Mouse (Mus musculus) intestine, embryonic 16.5 days (tissue): Measurements from ENCODE around the gene Rab25. TPM values are rescaled to one million over a fixed set of nuclear protein-coding genes. Genes with fewer than 3 reads are reported as not detected.

Source experiments
- ATAC-seq: fragments of 200-750 bp; cut with Nextera tagmentation; 2 replicates; pipeline ENCODE4 v1.8.0; 2017; ENCODE audit warnings: moderate TSS enrichment, moderate library complexity
- H3K27ac ChIP-seq: fragments of 300-500 bp; sonication (generic); 2 replicates; pipeline ENCODE4 v1.5.1; 2014; ENCODE audit warnings: mild to moderate bottlenecking, low read length
- H3K27me3 ChIP-seq: fragments of 300-500 bp; sonication (generic); replicated peaks from 2 replicates; pipeline ENCODE4 v1.6.1; 2014; ENCODE audit warnings: low read length, control low read depth, mixed read lengths; ENCODE audit not compliant: control insufficient read depth, insufficient read depth
- H3K36me3 ChIP-seq: fragments of 300-500 bp; sonication (generic); 2 replicates; pipeline ENCODE4 v1.6.1; 2014; ENCODE audit warnings: low read length, control low read depth; ENCODE audit not compliant: control insufficient read depth, insufficient read depth
- H3K4me1 ChIP-seq: fragments of 300-500 bp; sonication (generic); 2 replicates; pipeline ENCODE4 v1.6.1; 2014; ENCODE audit warnings: low read length, control low read depth, mixed read lengths; ENCODE audit not compliant: control insufficient read depth, insufficient read depth
- H3K4me2 ChIP-seq: fragments of 300-500 bp; sonication (generic); 2 replicates; pipeline ENCODE4 v1.6.1; 2014; ENCODE audit warnings: low read depth, low read length, control low read depth
- H3K4me3 ChIP-seq: fragments of 300-500 bp; sonication (generic); 2 replicates; pipeline ENCODE4 v1.5.1; 2014; ENCODE audit warnings: mild to moderate bottlenecking, low read length
- H3K9ac ChIP-seq: fragments of 300-500 bp; sonication (generic); 2 replicates; pipeline ENCODE4 v1.6.1; 2014; ENCODE audit warnings: low read depth, low read length
- H3K9me3 ChIP-seq: fragments of 300-500 bp; sonication (generic); 2 replicates; pipeline ENCODE4 v1.6.1; 2016; ENCODE audit warnings: low read length, control low read depth; ENCODE audit not compliant: control insufficient read depth
- WGBS: fragments of 180-500 bp; shearing (Covaris S2); extraction: QIAGEN DNeasy Blood & Tissue Kit; methylation state at CpG from one replicate; pipeline ENCODE4 v1.1.7; 2014; 5-methylcytosine and 5-hydroxymethylcytosine counted together
- polyA plus RNA-seq: library from polyadenylated mRNA; unstranded; fragments of >200 nt; fragmentation: Nextera tagmentation; extraction: Ambion mirVana; gene quantifications from 2 replicates; pipeline ENCODE4 v1.2.1, GENCODE M21; 2015

Rab25 gene
- polyA plus RNA-seq, 1 experiment from 2014 or later = 102 TPM

DNA sequence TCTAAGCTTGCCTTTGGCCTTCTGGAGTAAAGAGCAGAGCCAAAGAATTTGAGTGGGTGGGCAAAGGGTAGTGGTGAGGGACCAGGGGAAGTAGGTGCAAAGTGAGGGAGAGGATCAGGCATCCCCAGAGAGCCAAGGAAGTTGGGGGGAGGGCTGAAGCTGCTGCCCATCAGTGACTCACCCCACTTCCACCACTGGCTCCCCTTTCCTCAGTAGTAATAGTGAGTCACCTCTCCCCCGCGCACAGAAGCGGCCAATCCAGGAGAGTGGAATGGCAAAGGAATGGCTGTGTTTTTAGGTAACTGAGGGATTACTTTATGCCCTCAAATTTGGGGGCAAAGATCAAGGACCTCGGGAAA, 44.6 kb downstream of the Rab25 start:
- Histone ChIP-seq H3K4me1 (peaks cover 26% of the 10 kb centered on the region), H3K9ac (peak overlapping the region; percentile 88; the same call in 1 of the 2 replicates), H3K9me3 (no peaks in the 10 kb centered on the region), H3K4me3 (peak overlapping the region; percentile 76), H3K36me3 (no peaks in the 10 kb centered on the region), H3K4me2 (peak overlapping the region; percentile 93), H3K27ac (peak overlapping the region; percentile 82), H3K27me3 (no peaks in the 10 kb centered on the region)
- 26% methylated on average over 4 of the region's 4 CpGs for WGBS
- ATAC-seq = peak; percentile 34

DNA sequence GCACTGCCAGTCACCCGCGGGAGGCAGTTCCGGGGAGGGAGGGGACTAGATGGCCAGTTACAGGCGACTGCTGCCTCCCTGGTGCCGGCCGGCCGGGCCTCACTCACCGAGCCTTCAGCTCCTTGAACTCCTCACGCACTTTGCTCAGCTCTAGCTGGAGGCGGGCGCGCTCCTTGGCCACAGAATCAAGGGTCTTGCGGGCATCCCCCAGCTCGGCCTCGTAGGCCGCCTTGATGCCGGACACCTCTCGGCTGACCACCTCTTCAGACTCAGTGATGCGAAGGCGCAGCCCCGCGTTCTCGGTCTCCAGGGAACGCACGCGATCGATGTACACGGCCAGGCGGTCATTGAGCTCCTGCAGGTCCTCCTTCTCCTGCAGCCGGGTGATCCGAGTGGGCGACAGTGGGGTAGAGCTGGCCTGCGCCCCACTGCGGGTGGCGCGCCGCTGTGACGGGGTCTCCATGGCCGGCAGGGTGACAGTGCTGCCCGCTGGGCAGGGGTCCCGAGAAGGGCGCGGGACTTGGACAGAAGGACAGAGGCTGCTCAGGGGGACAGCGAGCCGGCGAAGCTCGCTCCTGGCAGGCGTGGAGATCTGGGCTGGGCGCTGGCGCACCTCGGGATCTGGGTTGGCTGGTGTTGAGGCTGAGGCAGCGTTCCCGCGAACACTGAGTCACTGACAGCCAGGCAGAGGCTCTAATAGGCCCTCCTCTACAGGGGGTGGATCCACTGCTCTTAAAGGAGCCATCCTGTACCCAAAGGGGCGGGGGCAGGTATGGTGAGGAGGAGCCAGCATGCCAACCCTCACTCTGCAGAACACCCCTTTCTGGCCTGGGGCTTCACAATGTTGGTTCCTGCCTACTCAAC, 45.2 kb downstream of the Rab25 start:
- H3K27ac ChIP-seq = peak overlapping the region; percentile 82
- H3K4me3 ChIP-seq = peak overlapping the region; percentile 76
- H3K9me3 ChIP-seq = no peaks in the 10 kb centered on the region
- peak; percentile 92 for ATAC-seq
- H3K4me1 ChIP-seq = peaks cover 24% of the 10 kb centered on the region
- peak overlapping the region; percentile 88 for H3K9ac ChIP-seq
- H3K27me3 ChIP-seq = no peaks in the 10 kb centered on the region
- WGBS = under 1% methylated on average over 55 of the region's 55 CpGs
- peak overlapping the region; percentile 93 for H3K4me2 ChIP-seq
- H3K36me3 ChIP-seq = no peaks in the 10 kb centered on the region

DNA sequence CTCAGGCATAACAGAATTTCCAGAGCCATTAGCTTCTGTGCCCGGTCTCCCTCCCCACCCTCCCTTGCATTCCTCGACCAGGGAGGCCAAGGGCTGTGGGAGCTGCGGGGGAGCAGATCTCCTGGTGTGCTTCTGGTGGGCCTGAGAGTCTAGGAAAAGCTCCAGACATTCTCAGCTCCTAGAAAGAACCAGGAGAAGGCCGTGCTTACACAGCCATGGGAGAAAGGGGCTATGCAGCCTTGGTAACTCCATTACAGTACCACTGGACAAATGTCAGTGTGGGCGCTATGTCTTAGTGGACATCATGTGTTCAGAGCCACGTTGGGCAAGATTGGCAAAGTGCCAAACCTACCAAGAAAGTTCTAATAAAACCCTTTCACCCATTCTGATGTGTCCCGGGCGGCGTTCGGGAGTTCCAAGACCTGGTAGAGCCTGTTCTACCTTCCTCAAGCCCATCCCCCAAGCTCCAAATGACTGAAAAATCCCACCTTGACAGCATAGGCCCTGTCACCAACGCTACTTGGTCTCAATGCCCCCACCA, 46.0 kb downstream of the Rab25 start:
- ATAC-seq = peak; percentile 11; the same call in 1 of the 2 replicates

DNA sequence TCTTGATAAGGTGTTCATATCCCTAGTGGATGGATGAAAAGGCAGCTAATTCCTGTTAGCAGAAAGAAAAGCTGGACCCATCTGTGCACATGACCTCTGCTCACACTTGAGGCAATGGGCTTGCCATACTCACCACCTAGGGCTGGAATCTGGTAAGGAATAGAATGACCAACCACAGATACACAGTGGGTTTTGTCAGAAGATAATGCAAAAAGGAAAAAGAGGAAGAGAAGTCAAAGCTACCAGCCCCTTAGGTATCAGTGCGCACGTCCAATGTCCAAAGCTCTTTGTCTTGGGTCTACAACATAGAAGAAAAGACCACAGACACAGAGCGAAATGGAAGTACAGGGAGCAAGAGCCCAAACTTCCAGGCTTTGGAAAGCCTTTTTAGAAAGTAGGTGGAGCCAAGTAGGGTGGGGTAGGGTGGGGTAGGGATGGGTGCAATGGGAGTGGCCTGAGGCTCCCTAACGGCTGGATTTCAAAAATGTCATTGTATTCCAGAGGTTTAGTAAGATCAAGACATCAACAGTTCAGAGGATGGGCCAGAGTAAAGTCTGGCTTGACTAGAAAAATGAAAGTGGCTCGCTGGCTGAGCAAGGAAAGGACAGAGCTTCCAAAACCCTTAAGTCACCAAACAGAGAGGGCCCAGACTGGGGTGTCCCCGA, 46.6 kb downstream of the Rab25 start:
- WGBS = 52% methylated on average over 6 of the region's 6 CpGs

More for the DNA sequence above, 46.0 kb downstream of the Rab25 start:
- 21% methylated on average over 11 of the region's 11 CpGs for WGBS
- H3K9ac ChIP-seq = peak overlapping the region; percentile 88
- no peaks in the 10 kb centered on the region for H3K36me3 ChIP-seq
- H3K27ac ChIP-seq = peak overlapping the region; percentile 82
- peaks cover 24% of the 10 kb centered on the region for H3K4me1 ChIP-seq
- no peaks in the 10 kb centered on the region for H3K27me3 ChIP-seq
- peak overlapping the region; percentile 76 for H3K4me3 ChIP-seq
- peak overlapping the region; percentile 93 for H3K4me2 ChIP-seq
- H3K9me3 ChIP-seq = no peaks in the 10 kb centered on the region

DNA sequence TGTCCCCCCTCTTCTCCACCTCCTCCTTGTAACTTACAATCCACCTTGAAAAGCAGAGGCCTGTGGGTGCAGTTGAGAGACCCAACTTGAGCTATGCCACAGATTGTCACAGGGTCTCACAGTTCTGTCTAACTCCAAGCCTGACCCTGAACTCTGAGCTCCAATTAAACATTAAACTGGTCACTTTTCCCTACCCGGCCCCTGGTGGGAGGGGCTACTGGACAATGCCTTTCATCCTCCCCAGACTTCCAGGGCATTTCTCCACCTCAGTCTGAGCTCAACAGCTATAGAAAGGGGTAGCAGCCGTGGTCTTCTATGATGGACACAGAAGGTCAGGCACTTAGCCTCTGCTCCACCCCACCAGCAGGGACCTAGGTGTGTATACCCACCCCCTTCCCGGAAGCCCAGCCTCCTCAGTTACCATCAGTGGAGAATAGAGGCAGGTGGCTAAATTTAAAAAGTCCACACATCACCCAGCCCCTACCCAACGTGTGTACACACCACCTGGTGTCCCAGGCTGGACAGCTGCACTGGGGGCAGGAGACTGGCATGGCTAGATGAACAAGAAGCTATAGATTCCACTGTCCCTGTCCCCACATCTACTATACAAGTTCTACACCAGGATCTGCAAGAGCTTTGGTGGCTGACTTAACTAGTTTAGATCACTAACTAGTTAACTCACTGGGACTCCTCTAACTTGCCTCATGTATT, 47.3 kb downstream of the Rab25 start:
- Histone ChIP-seq H3K9ac (peak overlapping the region; percentile 25; the same call in 1 of the 2 replicates), H3K4me1 (peaks cover 30% of the 10 kb centered on the region), H3K27ac (no peak overlapping the region), H3K36me3 (no peaks in the 10 kb centered on the region), H3K27me3 (no peaks in the 10 kb centered on the region), H3K9me3 (no peaks in the 10 kb centered on the region), H3K4me3 (peak overlapping the region; percentile 15), H3K4me2 (peak overlapping the region; percentile 93)
- 37% methylated on average over 4 of the region's 4 CpGs for WGBS
- no peak for ATAC-seq

More for the DNA sequence above, 46.6 kb downstream of the Rab25 start:
- H3K9ac ChIP-seq = peak overlapping the region; percentile 88
- H3K4me1 ChIP-seq = peaks cover 27% of the 10 kb centered on the region
- peak overlapping the region; percentile 76 for H3K4me3 ChIP-seq
- no peaks in the 10 kb centered on the region for H3K27me3 ChIP-seq
- H3K9me3 ChIP-seq = no peaks in the 10 kb centered on the region
- peak overlapping the region; percentile 82 for H3K27ac ChIP-seq
- ATAC-seq = no peak
- peak overlapping the region; percentile 93 for H3K4me2 ChIP-seq
- no peaks in the 10 kb centered on the region for H3K36me3 ChIP-seq

DNA sequence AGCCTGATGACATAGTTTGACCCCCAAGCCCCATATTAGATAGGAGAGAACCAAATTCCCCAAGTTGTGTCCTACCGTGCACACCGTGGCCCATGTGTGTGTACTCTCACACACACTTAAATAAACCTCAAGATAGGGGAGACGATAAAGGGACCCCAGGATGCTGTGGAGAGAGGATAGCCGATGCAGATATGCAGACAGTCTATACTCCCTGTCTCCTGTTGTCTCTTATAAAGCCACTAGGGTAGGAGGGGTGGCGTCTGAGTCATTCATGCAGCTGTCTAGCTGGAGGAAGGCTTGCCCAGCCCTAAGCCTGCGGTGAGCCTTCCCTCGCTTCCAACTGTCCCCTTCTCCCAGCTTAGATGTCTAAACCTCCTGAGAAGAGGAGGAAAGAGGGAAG, 48.0 kb downstream of the Rab25 start:
- H3K9ac ChIP-seq = no peak overlapping the region
- H3K4me3 ChIP-seq = no peak overlapping the region
- H3K36me3 ChIP-seq = no peaks in the 10 kb centered on the region
- no peaks in the 10 kb centered on the region for H3K9me3 ChIP-seq
- H3K27me3 ChIP-seq = no peaks in the 10 kb centered on the region
- ATAC-seq = no peak
- no peak overlapping the region for H3K4me2 ChIP-seq
- H3K27ac ChIP-seq = no peak overlapping the region
- peaks cover 33% of the 10 kb centered on the region for H3K4me1 ChIP-seq
- 82% methylated on average over 7 of the region's 7 CpGs for WGBS

DNA sequence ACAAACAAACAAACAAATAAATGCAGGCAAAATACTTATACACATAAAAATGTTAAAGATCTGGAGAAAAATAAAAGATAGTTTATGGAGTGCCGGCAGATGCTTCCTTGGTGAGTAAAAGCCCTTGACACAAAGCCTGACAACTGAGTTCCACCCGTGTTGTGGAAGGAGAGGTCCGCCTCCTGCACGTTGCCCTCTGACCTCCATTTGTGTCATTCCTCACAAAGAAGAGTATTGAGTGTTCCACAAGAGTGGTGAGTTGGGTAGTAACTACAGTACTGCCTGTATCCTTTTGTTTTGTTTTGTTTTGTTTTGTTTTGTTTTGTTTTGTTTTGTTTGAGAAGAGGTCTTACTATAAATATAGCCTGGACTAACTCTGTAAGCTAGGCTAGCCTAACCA, 48.5 kb downstream of the Rab25 start:
- WGBS = 77% methylated on average over 4 of the region's 4 CpGs
- H3K9ac ChIP-seq = no peak overlapping the region
- peaks cover 38% of the 10 kb centered on the region for H3K4me1 ChIP-seq
- H3K9me3 ChIP-seq = no peaks in the 10 kb centered on the region
- no peaks in the 10 kb centered on the region for H3K36me3 ChIP-seq
- no peak overlapping the region for H3K27ac ChIP-seq
- no peak for ATAC-seq
- no peak overlapping the region for H3K4me3 ChIP-seq
- no peak overlapping the region for H3K4me2 ChIP-seq
- no peaks in the 10 kb centered on the region for H3K27me3 ChIP-seq

DNA sequence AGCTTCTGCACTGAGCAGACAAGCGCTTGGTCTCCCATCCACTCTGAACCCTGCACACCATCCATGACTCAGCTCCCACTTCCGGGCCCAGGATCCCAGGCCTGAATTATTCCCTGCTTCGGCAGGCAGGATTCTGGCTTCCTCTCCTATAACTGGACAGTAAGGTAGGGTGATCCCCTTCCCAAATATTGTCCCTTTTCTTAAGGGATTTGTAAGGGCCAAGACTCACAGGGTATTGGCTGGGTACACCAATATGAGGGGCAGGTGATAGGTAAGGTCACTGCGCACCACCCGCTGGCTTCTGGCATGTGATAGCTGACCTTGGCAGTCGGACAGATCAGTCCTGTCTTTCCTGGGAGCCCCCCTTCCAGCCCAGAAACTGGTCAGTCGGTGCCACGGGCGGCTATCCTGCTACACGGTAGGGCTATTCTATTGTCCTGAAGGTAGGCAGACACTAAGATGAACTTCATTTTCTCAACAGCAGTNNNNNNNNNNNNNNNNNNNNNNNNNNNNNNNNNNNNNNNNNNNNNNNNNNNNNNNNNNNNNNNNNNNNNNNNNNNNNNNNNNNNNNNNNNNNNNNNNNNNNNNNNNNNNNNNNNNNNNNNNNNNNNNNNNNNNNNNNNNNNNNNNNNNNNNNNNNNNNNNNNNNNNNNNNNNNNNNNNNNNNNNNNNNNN, 52.2 kb downstream of the Rab25 start:
- no peak for ATAC-seq
- Histone ChIP-seq H3K9ac (peak overlapping the region; percentile 35; the same call in 1 of the 2 replicates), H3K36me3 (no peaks in the 10 kb centered on the region), H3K9me3 (no peaks in the 10 kb centered on the region), H3K27ac (no peak overlapping the region; the same call in 1 of the 2 replicates), H3K4me1 (peaks cover 47% of the 10 kb centered on the region), H3K27me3 (no peaks in the 10 kb centered on the region), H3K4me2 (no peak overlapping the region), H3K4me3 (no peak overlapping the region)
- 78% methylated on average over 10 of the region's 10 CpGs for WGBS
